Mouse (Mus musculus) cerebellum, adult 2 months (tissue): ENCODE results near the gene Cspg4. TPM values are rescaled to one million over a fixed set of nuclear protein-coding genes. Genes with fewer than 3 reads are reported as not detected.
"Not testable (repeated sequence)": the region's sequence is repeated elsewhere in the genome, so short reads cannot be mapped to it uniquely, and the experiment has no call there.

Experiments
- DNase-seq, 2 experiments: peaks; one replicate each; pipeline ENCODE4 v3.0.0; 2021
- H3K27ac ChIP-seq: fragments of 200-500 bp; 2 replicates; pipeline ENCODE4 v1.5.1; 2012; ENCODE audit warnings: low read length, control low read depth, inconsistent platforms; ENCODE audit not compliant: insufficient read depth
- H3K27me3 ChIP-seq: fragments of 200-500 bp; 2 replicates; pipeline ENCODE4 v1.6.1; 2012; ENCODE audit warnings: inconsistent platforms, mild to moderate bottlenecking, low read length, moderate library complexity; ENCODE audit not compliant: control insufficient read depth, insufficient read depth
- H3K4me1 ChIP-seq: fragments of 200-500 bp; 2 replicates; pipeline ENCODE4 v1.6.1; 2011; ENCODE audit warnings: low read length; ENCODE audit not compliant: control insufficient read depth, insufficient read depth
- H3K4me3 ChIP-seq: fragments of 200-500 bp; replicated peaks from 2 replicates; pipeline ENCODE3; 2011; ENCODE audit warnings: mild to moderate bottlenecking, low read depth, low read length, control low read depth; ENCODE audit not compliant: insufficient read depth
- CTCF ChIP-seq: fragments of 200-500 bp; IDR thresholded peaks from 2 replicates; pipeline ENCODE4 v1.5.1; 2011; ENCODE audit warnings: low read depth, mild to moderate bottlenecking, control low read depth, low read length, moderate library complexity, borderline replicate concordance; ENCODE audit not compliant: insufficient read depth
- POLR2A ChIP-seq: fragments of 200-500 bp; IDR thresholded peaks from 2 replicates; pipeline ENCODE4 v1.6.1; 2011; ENCODE audit warnings: low read length, control low read depth, borderline replicate concordance; ENCODE audit not compliant: insufficient read depth
- WGBS: fragments of 180-500 bp; shearing (Covaris S2); methylation state at CpG from one replicate; pipeline ENCODE4 v1.1.7; 2018; 5-methylcytosine and 5-hydroxymethylcytosine counted together
- polyA plus RNA-seq: library from polyadenylated mRNA; depleted of rRNA; stranded (reverse); fragments of >200 nt; gene quantifications from 2 replicates; pipeline ENCODE4 v1.2.3, GENCODE M21; 2012; rRNA removed

The Cspg4 gene
- polyA plus RNA-seq, 1 experiment = 8.9 TPM

DNA sequence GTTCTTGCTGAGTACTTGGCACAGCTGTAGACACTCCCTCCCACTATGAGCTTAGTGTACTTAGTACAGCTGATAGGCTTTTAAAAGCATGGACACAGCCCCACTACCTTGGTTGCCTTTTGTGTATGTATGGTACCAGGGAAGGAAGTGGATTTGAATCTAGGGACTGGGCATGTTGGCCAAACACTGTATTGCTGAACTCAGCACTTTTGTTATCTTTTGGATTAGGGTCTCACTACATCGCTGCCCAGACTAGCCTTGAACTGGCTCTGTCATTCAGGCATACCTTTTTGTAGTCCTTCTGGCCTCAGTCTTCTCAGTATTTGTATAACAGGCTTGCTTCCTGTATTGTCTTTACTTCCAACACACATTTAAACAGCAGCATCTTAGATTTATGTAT, 65.7 kb downstream of the Cspg4 start:
- Histone ChIP-seq H3K27ac (no peak overlapping the region), H3K4me3 (no peak overlapping the region), H3K4me1 (0 out of 2 replicates have a peak, but pooled peaks cover 3% of the 10 kb centered on the region), H3K27me3 (no peaks in the 10 kb centered on the region)
- 87% methylated on average over 1 of the region's 1 CpGs for WGBS
- no peak for DNase-seq
- no peak for TF ChIP-seq POLR2A
- TF ChIP-seq CTCF = no peak

DNA sequence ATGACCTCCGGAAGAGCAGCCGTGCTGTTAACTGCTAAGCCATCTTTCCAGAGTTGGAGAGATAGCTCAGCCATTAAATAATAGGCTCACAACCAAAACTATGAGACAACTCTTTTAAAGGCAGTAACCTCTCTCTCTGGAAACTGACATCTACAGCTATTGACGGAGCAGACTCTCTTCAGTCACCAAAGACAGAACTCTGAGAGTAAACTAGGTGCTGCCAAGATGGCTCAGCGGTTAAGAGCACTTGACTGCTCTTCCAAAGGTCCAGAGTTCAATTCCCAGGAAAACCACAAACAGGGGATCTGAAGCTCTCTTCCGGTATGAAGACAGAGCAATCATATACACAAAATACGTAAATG, 72.0 kb downstream of the Cspg4 start:
- peak overlapping the region; percentile 56 for H3K4me3 ChIP-seq
- no peak overlapping the region for H3K27ac ChIP-seq
- WGBS = 18% methylated on average over 6 of the region's 6 CpGs
- DNase-seq = no peak
- H3K27me3 ChIP-seq = no peaks in the 10 kb centered on the region
- peaks cover 3% of the 10 kb centered on the region; the same call in 1 of the 2 replicates for H3K4me1 ChIP-seq
- TF ChIP-seq POLR2A (no peak), CTCF (no peak)

DNA sequence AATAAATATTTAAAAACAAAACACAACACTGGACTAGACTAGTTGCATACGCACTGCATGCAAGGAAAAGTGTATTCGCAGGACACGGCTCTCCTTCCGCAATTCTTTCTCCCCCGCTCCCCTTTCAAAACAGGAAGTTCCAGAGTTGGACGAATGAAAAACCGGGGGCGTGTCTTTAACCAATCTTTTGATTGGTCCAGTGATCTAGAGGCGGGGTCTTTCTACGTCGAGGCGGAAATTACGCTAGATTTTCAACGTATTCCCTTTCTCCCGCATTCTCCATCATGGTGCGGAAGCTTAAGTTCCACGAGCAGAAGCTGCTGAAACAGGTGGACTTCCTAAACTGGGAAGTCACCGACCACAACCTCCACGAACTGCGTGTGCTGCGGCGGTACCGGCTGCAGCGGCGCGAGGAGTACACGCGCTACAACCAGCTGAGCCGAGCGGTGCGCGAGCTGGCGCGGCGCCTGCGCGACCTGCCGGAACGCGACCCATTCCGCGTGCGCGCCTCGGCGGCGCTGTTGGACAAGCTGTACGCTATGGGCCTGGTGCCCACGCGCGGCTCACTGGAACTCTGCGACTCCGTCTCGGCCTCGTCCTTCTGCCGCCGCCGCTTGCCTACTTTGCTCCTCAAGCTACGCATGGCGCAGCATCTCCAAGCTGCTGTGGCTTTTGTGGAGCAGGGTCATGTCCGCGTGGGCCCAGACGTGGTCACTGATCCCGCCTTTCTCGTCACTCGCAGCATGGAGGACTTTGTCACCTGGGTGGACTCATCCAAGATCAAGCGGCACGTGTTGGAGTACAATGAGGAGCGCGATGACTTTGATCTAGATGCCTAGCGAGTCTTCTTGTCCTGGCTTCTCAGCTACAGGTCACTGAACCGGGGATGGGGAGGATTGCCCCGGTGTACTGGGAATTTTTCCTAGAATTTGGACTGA, 72.7 kb downstream of the Cspg4 start, which contains the start of gene Imp3:
Gene Imp3, plus strand, starts transcription at position 253 of the 938 bp plus-strand sequence.
- Histone ChIP-seq H3K27me3 (no peaks in the 10 kb centered on the region), H3K4me3 (peak within 1 kb of the TSS; percentile 86), H3K27ac (peak within 1 kb of the TSS; percentile 53), H3K4me1 (peaks cover 3% of the 10 kb centered on the region; the same call in 1 of the 2 replicates)
- peak; percentile 92 to 94 for DNase-seq
- TF ChIP-seq POLR2A (peak; percentile 90), CTCF (0 out of 2 replicates have a peak, but pooled peaks have one; percentile 4)
- under 1% methylated on average over 73 of the region's 73 CpGs for WGBS

DNA sequence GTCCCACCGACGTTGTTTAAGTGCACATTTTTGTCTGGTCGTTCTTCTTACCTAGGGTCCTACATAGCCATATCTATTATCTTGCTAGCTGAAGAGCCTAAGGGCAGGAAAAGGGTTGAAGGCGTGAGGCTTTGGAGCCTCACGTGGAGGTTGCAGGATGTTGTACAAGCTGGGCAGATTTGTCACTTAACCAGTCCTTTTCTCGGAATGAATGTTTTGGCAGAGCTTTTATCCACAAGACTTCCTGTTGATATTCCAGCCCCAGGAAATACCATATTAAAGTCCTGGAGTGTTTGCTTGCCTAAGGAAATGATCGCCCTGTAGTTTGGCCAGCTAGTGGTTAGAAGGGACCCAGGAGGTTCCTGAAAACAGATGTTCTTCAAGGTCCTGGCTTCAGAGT, 73.5 kb downstream of the Cspg4 start:
- H3K27ac ChIP-seq = no peak overlapping the region
- 0% methylated on average over 7 of the region's 7 CpGs for WGBS
- TF ChIP-seq CTCF (no peak), POLR2A (no peak)
- no peak for DNase-seq
- no peaks in the 10 kb centered on the region for H3K27me3 ChIP-seq
- peak overlapping the region; percentile 86 for H3K4me3 ChIP-seq
- peaks cover 3% of the 10 kb centered on the region; the same call in 1 of the 2 replicates for H3K4me1 ChIP-seq

DNA sequence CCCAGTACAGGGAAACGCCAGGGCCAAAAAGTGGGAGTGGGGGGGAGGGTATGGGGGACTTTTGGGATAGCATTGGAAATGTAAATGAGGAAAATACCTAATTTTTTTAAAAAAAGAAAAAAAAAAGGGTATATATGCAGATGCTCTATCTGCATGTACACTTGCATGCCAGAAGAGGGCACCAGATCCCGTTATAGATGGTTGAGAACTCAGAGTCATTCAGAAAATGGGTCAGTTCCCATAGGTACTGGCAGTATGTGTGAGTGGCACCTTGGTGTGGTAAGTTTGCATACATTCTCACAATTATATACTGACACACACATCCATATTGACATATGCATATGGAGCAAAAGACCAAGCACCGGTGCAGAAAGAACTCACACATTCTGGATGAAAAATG, 82.6 kb downstream of the Cspg4 start:
- peak in 1 of 2 experiments; percentile 59 for DNase-seq
- not testable (repeated sequence) for H3K4me1 ChIP-seq

DNA sequence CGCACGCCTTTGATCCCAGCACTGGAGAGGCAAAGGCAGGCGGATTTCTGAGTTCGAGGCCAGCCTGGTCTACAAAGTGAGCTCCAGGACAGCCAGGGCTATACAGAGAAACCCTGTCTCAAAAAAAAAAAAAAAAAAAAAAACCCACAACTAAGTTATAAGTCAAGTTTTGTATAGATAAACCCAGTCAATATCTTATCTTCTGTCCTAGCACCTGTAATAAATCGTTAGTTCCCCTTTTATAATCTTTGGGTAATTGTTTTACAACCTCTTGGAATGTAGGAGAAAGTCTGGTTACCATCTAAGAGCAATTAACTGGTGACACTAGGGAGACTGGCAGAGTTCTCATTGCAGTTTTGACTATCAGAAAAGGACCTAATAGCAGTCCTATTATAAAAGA, 83.9 kb downstream of the Cspg4 start:
- not testable (repeated sequence) for H3K4me1 ChIP-seq, H3K4me3 ChIP-seq, DNase-seq, H3K27me3 ChIP-seq, H3K27ac ChIP-seq
- 95% methylated on average over 5 of the region's 5 CpGs for WGBS

More for the DNA sequence above, 82.6 kb downstream of the Cspg4 start:
- WGBS = 23% methylated on average over 3 of the region's 3 CpGs
- TF ChIP-seq CTCF = peak; percentile 40; the same call in 1 of the 2 replicates
- not testable (repeated sequence) for H3K4me3 ChIP-seq, H3K27ac ChIP-seq, H3K27me3 ChIP-seq

Other genes starting within 250 kb of the Cspg4 start
- 85.1 and 88.3 TPM in 2 replicates for gene Lingo1, start 68.6 kb upstream of the Cspg4 start, polyA plus RNA-seq
- 0.21 and 0.33 TPM in 2 replicates for gene Odf3l1, start 354 bp upstream of the Cspg4 start, polyA plus RNA-seq
- 8.4 and 10.3 TPM in 2 replicates for gene Snx33, start 63.3 kb downstream of the Cspg4 start, polyA plus RNA-seq
- 89.3 and 93.8 TPM in 2 replicates for gene Imp3, start 72.4 kb downstream of the Cspg4 start, polyA plus RNA-seq
- gene Snupn, start 85.8 kb downstream of the Cspg4 start, polyA plus RNA-seq = 16.3 and 17.6 TPM in 2 replicates
- 19.2 and 20.5 TPM in 2 replicates for gene Ptpn9, start 129.9 kb downstream of the Cspg4 start, polyA plus RNA-seq
- gene Sin3a, start 207.0 kb downstream of the Cspg4 start, polyA plus RNA-seq = 23.8 and 32.3 TPM in 2 replicates